Mouse (Mus musculus) limb, embryonic 14.5 days (tissue): Measurements from ENCODE around the gene Zfp280c. TPM values are rescaled to one million over a fixed set of nuclear protein-coding genes. Genes with fewer than 3 reads are reported as not detected.

ENCODE experiments used
- ATAC-seq: fragments of 200-750 bp; cut with Nextera tagmentation; 2 replicates; pipeline ENCODE4 v1.8.0; 2017; ENCODE audit warnings: low read depth, moderate number of reproducible peaks, moderate TSS enrichment; ENCODE audit not compliant: low FRiP score
- DNase-seq: peaks from one replicate; pipeline ENCODE4 v3.0.0-alpha.2; 2015; ENCODE audit warnings: low spot score
- H3K27ac ChIP-seq: fragments of 300-500 bp; sonication (generic); replicated peaks from 2 replicates; pipeline ENCODE4 v1.5.1; 2014; ENCODE audit warnings: low read depth, mild to moderate bottlenecking, low read length, moderate library complexity, mixed read lengths
- H3K27me3 ChIP-seq: fragments of 300-500 bp; sonication (generic); 2 replicates; pipeline ENCODE4 v1.6.1; 2014; ENCODE audit warnings: low read length, mixed read lengths; ENCODE audit not compliant: control insufficient read depth, insufficient read depth
- H3K36me3 ChIP-seq: fragments of 300-500 bp; sonication (generic); 2 replicates; pipeline ENCODE4 v1.6.1; 2014; ENCODE audit warnings: mild to moderate bottlenecking, low read length, moderate library complexity, mixed read lengths; ENCODE audit not compliant: control insufficient read depth, insufficient read depth
- H3K4me1 ChIP-seq: fragments of 300-500 bp; sonication (generic); 2 replicates; pipeline ENCODE4 v1.6.1; 2014; ENCODE audit warnings: antibody characterized with exemption, low read length, mixed read lengths; ENCODE audit not compliant: control insufficient read depth, insufficient read depth
- H3K4me2 ChIP-seq: fragments of 300-500 bp; sonication (generic); replicated peaks from 2 replicates; pipeline ENCODE4 v1.6.1; 2014; ENCODE audit warnings: low read depth, mild to moderate bottlenecking, low read length, moderate library complexity; ENCODE audit not compliant: severe bottlenecking
- H3K4me3 ChIP-seq: fragments of 300-500 bp; sonication (generic); replicated peaks from 2 replicates; pipeline ENCODE4 v1.5.1; 2014; ENCODE audit warnings: low read length
- H3K9ac ChIP-seq: fragments of 300-500 bp; sonication (generic); 2 replicates; pipeline ENCODE4 v1.6.1; 2014; ENCODE audit warnings: mild to moderate bottlenecking, low read depth, low read length, moderate library complexity; ENCODE audit not compliant: severe bottlenecking
- H3K9me3 ChIP-seq: fragments of 300-500 bp; sonication (generic); 2 replicates; pipeline ENCODE4 v1.6.1; 2016; ENCODE audit warnings: low read length; ENCODE audit not compliant: control insufficient read depth
- POLR2A ChIP-seq: fragments of 200-500 bp; IDR thresholded peaks from 2 replicates; pipeline ENCODE4 v1.8.0; 2012; ENCODE audit warnings: inconsistent platforms, mild to moderate bottlenecking, moderate library complexity, borderline replicate concordance; ENCODE audit not compliant: insufficient read depth, insufficient read length; ENCODE audit errors: extremely low read depth
- WGBS: fragments of 180-500 bp; shearing (Covaris S2); extraction: QIAGEN DNeasy Blood & Tissue Kit; methylation state at CpG from one replicate; pipeline ENCODE4 v1.1.7; 2014; 5-methylcytosine and 5-hydroxymethylcytosine counted together
- polyA plus RNA-seq, 2 experiments: library from polyadenylated mRNA; depleted of rRNA in 1 of 2; stranded (reverse) in 1 of 2; unstranded in 1 of 2; fragments of >200 nt; fragmentation: Nextera tagmentation in 1 of 2; extraction: Ambion mirVana in 1 of 2; gene quantifications; 2 replicates each; pipeline versions ENCODE4 v1.2.1 to v1.2.3; 2012 to 2014

The Zfp280c gene
- polyA plus RNA-seq, 2 experiments, result 13.3 to 38.9 TPM

- Histone ChIP-seq H3K4me3 (no peak overlapping the region), H3K9me3 (no peaks in the 10 kb centered on the region), H3K36me3 (no peaks in the 10 kb centered on the region), H3K4me2 (no peak overlapping the region), H3K27me3 (no peaks in the 10 kb centered on the region), H3K27ac (no peak overlapping the region), H3K9ac (no peak overlapping the region), H3K4me1 (no peaks in the 10 kb centered on the region)
- DNase-seq (no peak), ATAC-seq (no peak)
- no peak for TF ChIP-seq POLR2A
- 46% methylated on average over 2 of the region's 2 CpGs for WGBS
These were observed 10.6 kb upstream of the Zfp280c start for GRCm38 (mm10) chrX:48604872-48605271.

DNA sequence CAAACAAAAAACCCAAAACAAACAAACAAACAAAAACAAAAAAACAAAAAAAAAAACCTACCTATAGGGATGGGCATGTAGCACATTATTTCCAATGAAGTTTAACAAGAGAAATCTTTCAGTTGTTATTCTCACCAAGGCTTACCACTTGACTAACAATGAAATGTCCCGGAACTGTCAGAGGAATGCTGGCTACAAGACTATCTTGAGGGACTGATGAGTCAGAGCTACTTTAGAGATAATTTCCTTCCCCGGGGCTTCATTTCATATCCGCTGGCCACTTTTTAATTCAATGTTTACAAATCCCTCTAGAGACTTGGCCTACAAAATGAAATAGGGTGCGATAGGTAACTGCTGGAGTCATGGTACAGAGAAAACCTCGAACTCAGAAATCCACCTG lies 2.6 kb upstream of the Zfp280c start:
- Histone ChIP-seq H3K27me3 (no peaks in the 10 kb centered on the region), H3K9me3 (no peaks in the 10 kb centered on the region), H3K4me3 (no peak overlapping the region), H3K27ac (no peak overlapping the region), H3K36me3 (no peaks in the 10 kb centered on the region), H3K9ac (no peak overlapping the region), H3K4me1 (no peaks in the 10 kb centered on the region), H3K4me2 (no peak overlapping the region)
- ATAC-seq (no peak), DNase-seq (no peak)
- 88% methylated on average over 5 of the region's 5 CpGs for WGBS
- TF ChIP-seq POLR2A, result no peak

DNA sequence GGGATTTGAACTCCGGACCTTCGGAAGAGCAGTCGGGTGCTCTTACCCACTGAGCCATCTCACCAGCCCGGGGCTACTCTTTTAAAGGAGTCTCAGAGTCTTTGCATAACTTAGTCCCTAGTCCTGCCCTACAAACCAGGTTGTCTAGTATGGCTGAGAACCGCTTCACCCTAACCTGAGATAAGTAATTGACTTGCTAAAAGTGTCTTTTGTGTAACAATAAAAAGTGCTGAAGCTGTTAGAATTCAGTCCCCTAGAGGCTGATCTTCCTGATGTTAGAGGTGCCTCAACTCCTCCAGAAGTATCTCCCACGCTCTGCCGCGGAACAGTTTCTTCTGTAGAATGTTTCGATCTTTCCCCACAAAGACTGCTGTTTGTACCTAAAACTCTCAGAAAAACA lies 1.7 kb upstream of the Zfp280c start:
- Histone ChIP-seq H3K9ac (no peak overlapping the region), H3K4me1 (no peaks in the 10 kb centered on the region), H3K4me3 (no peak overlapping the region), H3K27me3 (no peaks in the 10 kb centered on the region), H3K27ac (no peak overlapping the region), H3K4me2 (no peak overlapping the region), H3K36me3 (peaks cover 2% of the 10 kb centered on the region; the same call in 1 of the 2 replicates), H3K9me3 (no peaks in the 10 kb centered on the region)
- TF ChIP-seq POLR2A, result no peak
- DNase-seq (no peak), ATAC-seq (no peak)
- WGBS, result 83% methylated on average over 9 of the region's 9 CpGs

- peak overlapping the region; percentile 61 for H3K4me3 ChIP-seq
- H3K27me3 ChIP-seq, result no peaks in the 10 kb centered on the region
- peak overlapping the region; percentile 70 for H3K9ac ChIP-seq
- H3K4me2 ChIP-seq, result peak overlapping the region; percentile 49
- peaks cover 11% of the 10 kb centered on the region for H3K36me3 ChIP-seq
- H3K9me3 ChIP-seq, result no peaks in the 10 kb centered on the region
- peak overlapping the region; percentile 80 for H3K27ac ChIP-seq
- peak; percentile 51 for ATAC-seq
- no peak for TF ChIP-seq POLR2A
- 28% methylated on average over 12 of the region's 15 CpGs for WGBS
- no peak for DNase-seq
- H3K4me1 ChIP-seq, result no peaks in the 10 kb centered on the region
These were observed 594 bp downstream of the Zfp280c start for GRCm38 (mm10) chrX:48593721-48594098.

DNA sequence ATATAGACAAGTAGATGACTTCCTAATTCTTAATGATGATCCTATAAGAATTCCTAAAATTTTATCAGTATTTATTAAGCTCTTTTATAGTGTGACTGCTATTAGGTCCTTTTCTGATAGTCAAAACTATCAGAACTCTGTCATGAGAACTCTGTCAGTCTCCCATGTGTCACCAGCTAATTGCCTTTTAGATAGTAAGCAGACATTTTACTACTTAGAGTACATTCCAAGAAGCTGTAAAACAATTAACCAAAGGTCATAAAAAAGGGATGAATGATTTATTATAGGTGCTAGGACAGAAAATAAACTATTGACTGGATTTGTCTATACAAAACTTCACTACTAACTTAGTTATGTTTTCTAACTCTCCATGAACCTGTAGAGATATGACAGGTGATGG lies 11.0 kb downstream of the Zfp280c start:
- Histone ChIP-seq H3K27ac (no peak overlapping the region), H3K36me3 (peaks cover 14% of the 10 kb centered on the region)

DNA sequence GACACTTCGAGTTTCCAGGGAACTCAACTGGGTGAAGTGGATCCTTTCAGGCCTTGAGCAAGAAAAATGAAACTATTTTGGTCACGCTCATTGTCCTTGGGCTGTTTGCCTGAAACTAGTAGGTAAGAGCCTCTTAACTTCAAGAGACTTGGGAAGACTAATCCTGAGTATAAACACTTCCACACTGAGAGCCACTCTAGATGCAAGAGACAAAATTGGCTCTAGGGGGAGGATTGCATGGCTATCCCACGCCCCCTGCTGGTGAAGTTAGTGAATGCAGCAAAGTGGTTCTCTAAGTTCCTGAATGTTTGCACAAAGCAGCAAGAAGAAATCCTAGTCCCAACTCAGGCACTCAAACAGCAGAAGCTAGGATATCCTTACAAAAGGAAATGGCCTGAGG lies 62.1 kb downstream of the Zfp280c start:
- no peaks in the 10 kb centered on the region for H3K4me1 ChIP-seq
- H3K36me3 ChIP-seq, result no peaks in the 10 kb centered on the region
- H3K9ac ChIP-seq, result no peak overlapping the region
- no peak overlapping the region for H3K4me3 ChIP-seq
- ATAC-seq (no peak), DNase-seq (peak; percentile 80)
- TF ChIP-seq POLR2A, result no peak
- no peak overlapping the region for H3K4me2 ChIP-seq
- H3K9me3 ChIP-seq, result no peaks in the 10 kb centered on the region
- 39% methylated on average over 3 of the region's 3 CpGs for WGBS
- no peak overlapping the region for H3K27ac ChIP-seq
- H3K27me3 ChIP-seq, result no peaks in the 10 kb centered on the region

More for the DNA sequence above, 11.0 kb downstream of the Zfp280c start:
- no peaks in the 10 kb centered on the region for H3K27me3 ChIP-seq
- TF ChIP-seq POLR2A, result no peak
- no peak overlapping the region for H3K4me2 ChIP-seq
- no peak overlapping the region for H3K9ac ChIP-seq
- H3K9me3 ChIP-seq, result no peaks in the 10 kb centered on the region
- ATAC-seq, result no peak
- H3K4me1 ChIP-seq, result no peaks in the 10 kb centered on the region
- no peak for DNase-seq
- H3K4me3 ChIP-seq, result no peak overlapping the region
